ENCODE assay signal across 14 mouse cellular contexts in genomic region chr10:40379682-40380081, GRCm38 (mm10).
"Had no signal": no experiment of that assay in that cellular context is flagged by ENCODE, and none has a peak within 500 bp of the region (broad histone marks: within the 10 kb centered on the region; RNA-seq: fewer than 3 reads in every experiment).

No protein-coding gene starts in this region.

- H3K9ac ChIP-seq: limb, embryonic 12.5 days; liver, embryonic 13.5 days; liver, postnatal 0 days; midbrain, embryonic 13.5 days had no signal

- H3K4me1 ChIP-seq: liver, embryonic 13.5 days had no signal

- ATAC-seq: intestine, embryonic 16.5 days; liver, postnatal 0 days; midbrain, embryonic 13.5 days had no signal

- H3K9me3 ChIP-seq: limb, embryonic 12.5 days; liver, embryonic 13.5 days; midbrain, embryonic 13.5 days had no signal

- H3K4me3 ChIP-seq: limb, embryonic 12.5 days; liver, embryonic 13.5 days; midbrain, embryonic 13.5 days had no signal

- DNase-seq: kidney, adult 9 months; kidney, postnatal 36 days; layer of hippocampus, adult 9-11 months; layer of hippocampus, postnatal 36 days; liver; liver, embryonic 13.5 days; liver, postnatal 0 days; right cerebral cortex, adult 18-20 months; thymus, adult 18-20 months; thymus, postnatal 14 days had no signal

- H3K4me2 ChIP-seq: limb, embryonic 12.5 days; liver, embryonic 13.5 days; midbrain, embryonic 13.5 days had no signal

- H3K36me3 ChIP-seq: limb, embryonic 12.5 days; liver, embryonic 13.5 days; midbrain, embryonic 13.5 days had no signal

- H3K27ac ChIP-seq: kidney, postnatal 0 days; limb, embryonic 12.5 days; liver, embryonic 13.5 days; midbrain, embryonic 13.5 days had no signal

- H3K27me3 ChIP-seq: limb, embryonic 12.5 days; liver, embryonic 13.5 days; midbrain, embryonic 13.5 days had no signal
